Mouse (Mus musculus) neural tube, embryonic 12.5 days (tissue): ENCODE data around the gene Itgb5. TPM values are rescaled to one million over a fixed set of nuclear protein-coding genes. Genes with fewer than 3 reads are reported as not detected.

Source experiments
- ATAC-seq: fragments of 200-750 bp; cut with Nextera tagmentation; 2 replicates; pipeline ENCODE4 v1.8.0; 2017; ENCODE audit warnings: low read depth, mild to moderate bottlenecking, moderate TSS enrichment, moderate library complexity; ENCODE audit not compliant: low FRiP score
- H3K27ac ChIP-seq: fragments of 300-500 bp; sonication (generic); 2 replicates; pipeline ENCODE4 v1.5.1; 2016
- H3K27me3 ChIP-seq: fragments of 300-500 bp; sonication (generic); replicated peaks from 2 replicates; pipeline ENCODE4 v1.6.1; 2016; ENCODE audit warnings: mild to moderate bottlenecking
- H3K36me3 ChIP-seq: fragments of 300-500 bp; sonication (generic); 2 replicates; pipeline ENCODE4 v1.6.1; 2016; ENCODE audit warnings: mild to moderate bottlenecking
- H3K4me1 ChIP-seq: fragments of 300-500 bp; sonication (generic); 2 replicates; pipeline ENCODE4 v1.6.1; 2016
- H3K4me2 ChIP-seq: fragments of 300-500 bp; sonication (generic); replicated peaks from 2 replicates; pipeline ENCODE4 v1.6.1; 2016; ENCODE audit warnings: mild to moderate bottlenecking
- H3K4me3 ChIP-seq: fragments of 300-500 bp; sonication (generic); 2 replicates; pipeline ENCODE4 v1.5.1; 2016
- H3K9ac ChIP-seq: fragments of 300-500 bp; sonication (generic); 2 replicates; pipeline ENCODE4 v1.6.1; 2016; ENCODE audit warnings: mild to moderate bottlenecking
- H3K9me3 ChIP-seq: fragments of 300-500 bp; sonication (generic); 2 replicates; pipeline ENCODE4 v1.6.1; 2016; ENCODE audit warnings: mild to moderate bottlenecking
- WGBS: fragments of 180-500 bp; shearing (Covaris S2); methylation state at CpG from one replicate; pipeline ENCODE4 v1.1.7; 2016; 5-methylcytosine and 5-hydroxymethylcytosine counted together
- polyA plus RNA-seq: library from polyadenylated mRNA; unstranded; fragments of >200 nt; fragmentation: Nextera tagmentation; extraction: Ambion mirVana; gene quantifications from 2 replicates; pipeline ENCODE4 v1.2.1, GENCODE M21; 2016

Gene Itgb5
- polyA plus RNA-seq, 1 experiment from 2014 or later = 31.2 TPM

- Histone ChIP-seq H3K36me3 (peaks cover 44% of the 10 kb centered on the region), H3K9me3 (no peaks in the 10 kb centered on the region), H3K27ac (no peak overlapping the region), H3K4me3 (no peak overlapping the region), H3K4me2 (no peak overlapping the region), H3K9ac (no peak overlapping the region), H3K27me3 (no peaks in the 10 kb centered on the region), H3K4me1 (peaks cover 9% of the 10 kb centered on the region; the same call in 1 of the 2 replicates)
- no peak for ATAC-seq
- WGBS = 92% methylated on average over 6 of the region's 6 CpGs
Measured at GRCm38 (mm10) chr16:33963509-33963908, 134.0 kb downstream of the Itgb5 start.

- H3K4me3 ChIP-seq = peak overlapping the region; percentile 77
- ATAC-seq = 0 out of 2 replicates have a peak, but pooled peaks have one; percentile 10
- H3K9ac ChIP-seq = peak overlapping the region; percentile 66
- H3K27me3 ChIP-seq = no peaks in the 10 kb centered on the region
- peak overlapping the region; percentile 68 for H3K4me2 ChIP-seq
- no peaks in the 10 kb centered on the region for H3K9me3 ChIP-seq
- peaks cover 21% of the 10 kb centered on the region for H3K36me3 ChIP-seq
- H3K4me1 ChIP-seq = peaks cover 9% of the 10 kb centered on the region; the same call in 1 of the 2 replicates
- 19% methylated on average over 15 of the region's 15 CpGs for WGBS
- no peak overlapping the region for H3K27ac ChIP-seq
Measured at GRCm38 (mm10) chr16:33965878-33966537, 136.5 kb downstream of the Itgb5 start.

- H3K27me3 ChIP-seq = no peaks in the 10 kb centered on the region
- H3K4me1 ChIP-seq = peaks cover 9% of the 10 kb centered on the region; the same call in 1 of the 2 replicates
- H3K36me3 ChIP-seq = peaks cover 14% of the 10 kb centered on the region
- H3K4me3 ChIP-seq = peak within 1 kb of the TSS; percentile 77
- no peak within 1 kb of the TSS for H3K27ac ChIP-seq
- ATAC-seq = peak; percentile 95
- H3K9ac ChIP-seq = peak within 1 kb of the TSS; percentile 66
- peak within 1 kb of the TSS; percentile 68 for H3K4me2 ChIP-seq
- no peaks in the 10 kb centered on the region for H3K9me3 ChIP-seq
- 2% methylated on average over 44 of the region's 44 CpGs for WGBS
Measured at GRCm38 (mm10) chr16:33966538-33967282, 137.2 kb downstream of the Itgb5 start, which contains the start of gene Umps. Gene Umps, minus strand, starts transcription at chr16:33967038.

- H3K4me3 ChIP-seq = peak overlapping the region; percentile 77
- ATAC-seq = 0 out of 2 replicates have a peak, but pooled peaks have one; percentile 41
Measured at GRCm38 (mm10) chr16:33967283-33967640, 137.8 kb downstream of the Itgb5 start.

GRCm38 (mm10) chr16:33979855-33980254 is 150.4 kb downstream of the Itgb5 start:
- H3K4me3 ChIP-seq = no peak overlapping the region
- H3K36me3 ChIP-seq = peaks cover 34% of the 10 kb centered on the region
- ATAC-seq = no peak
- H3K4me1 ChIP-seq = no peaks in the 10 kb centered on the region
- no peaks in the 10 kb centered on the region for H3K9me3 ChIP-seq
- no peak overlapping the region for H3K9ac ChIP-seq
- H3K27ac ChIP-seq = no peak overlapping the region
- H3K27me3 ChIP-seq = no peaks in the 10 kb centered on the region
- WGBS = 45% methylated on average over 2 of the region's 2 CpGs
- no peak overlapping the region for H3K4me2 ChIP-seq

More at GRCm38 (mm10) chr16:33967283-33967640, 137.8 kb downstream of the Itgb5 start:
- Histone ChIP-seq H3K36me3 (peaks cover 11% of the 10 kb centered on the region), H3K9me3 (no peaks in the 10 kb centered on the region), H3K9ac (no peak overlapping the region; the same call in 1 of the 2 replicates), H3K4me1 (peaks cover 9% of the 10 kb centered on the region; the same call in 1 of the 2 replicates), H3K4me2 (peak overlapping the region; percentile 68), H3K27ac (no peak overlapping the region), H3K27me3 (no peaks in the 10 kb centered on the region)
- WGBS = 74% methylated on average over 2 of the region's 2 CpGs

- ATAC-seq = no peak
- H3K9ac ChIP-seq = no peak overlapping the region
- H3K4me1 ChIP-seq = no peaks in the 10 kb centered on the region
- H3K9me3 ChIP-seq = no peaks in the 10 kb centered on the region
- peaks cover 16% of the 10 kb centered on the region for H3K36me3 ChIP-seq
- no peak overlapping the region for H3K27ac ChIP-seq
- WGBS = 97% methylated on average over 6 of the region's 6 CpGs
- H3K27me3 ChIP-seq = no peaks in the 10 kb centered on the region
- H3K4me2 ChIP-seq = no peak overlapping the region
- no peak overlapping the region for H3K4me3 ChIP-seq
Measured at GRCm38 (mm10) chr16:33983712-33984111, 154.2 kb downstream of the Itgb5 start.

GRCm38 (mm10) chr16:33985372-33985771 is 155.9 kb downstream of the Itgb5 start:
- Histone ChIP-seq H3K4me3 (no peak overlapping the region), H3K9ac (no peak overlapping the region), H3K4me1 (no peaks in the 10 kb centered on the region), H3K36me3 (peaks cover 14% of the 10 kb centered on the region), H3K27me3 (no peaks in the 10 kb centered on the region), H3K9me3 (no peaks in the 10 kb centered on the region), H3K4me2 (no peak overlapping the region), H3K27ac (no peak overlapping the region)
- no peak for ATAC-seq
- 89% methylated on average over 6 of the region's 6 CpGs for WGBS

- H3K27me3 ChIP-seq = no peaks in the 10 kb centered on the region
- no peak overlapping the region for H3K4me2 ChIP-seq
- no peak for ATAC-seq
- WGBS = 88% methylated on average over 7 of the region's 7 CpGs
- no peak overlapping the region for H3K9ac ChIP-seq
- peaks cover 14% of the 10 kb centered on the region for H3K36me3 ChIP-seq
- H3K9me3 ChIP-seq = no peaks in the 10 kb centered on the region
- H3K4me3 ChIP-seq = no peak overlapping the region
- H3K4me1 ChIP-seq = no peaks in the 10 kb centered on the region
- no peak overlapping the region for H3K27ac ChIP-seq
Measured at GRCm38 (mm10) chr16:33986993-33987392, 157.5 kb downstream of the Itgb5 start.

- Histone ChIP-seq H3K27me3 (no peaks in the 10 kb centered on the region), H3K27ac (no peak overlapping the region), H3K9ac (no peak overlapping the region), H3K36me3 (peaks cover 9% of the 10 kb centered on the region; the same call in 1 of the 2 replicates), H3K4me1 (no peaks in the 10 kb centered on the region), H3K4me3 (no peak overlapping the region), H3K4me2 (no peak overlapping the region), H3K9me3 (no peaks in the 10 kb centered on the region)
- ATAC-seq = no peak
- 58% methylated on average over 17 of the region's 17 CpGs for WGBS
Measured at GRCm38 (mm10) chr16:33988358-33989012, 159.0 kb downstream of the Itgb5 start.

GRCm38 (mm10) chr16:33989106-33989505 is 159.6 kb downstream of the Itgb5 start:
- no peak overlapping the region for H3K9ac ChIP-seq
- H3K9me3 ChIP-seq = no peaks in the 10 kb centered on the region
- no peak for ATAC-seq
- H3K27ac ChIP-seq = no peak overlapping the region
- no peak overlapping the region for H3K4me3 ChIP-seq
- no peaks in the 10 kb centered on the region for H3K4me1 ChIP-seq
- peaks cover 6% of the 10 kb centered on the region; the same call in 1 of the 2 replicates for H3K36me3 ChIP-seq
- WGBS = 76% methylated on average over 1 of the region's 1 CpGs
- no peaks in the 10 kb centered on the region for H3K27me3 ChIP-seq
- no peak overlapping the region for H3K4me2 ChIP-seq

GRCm38 (mm10) chr16:33990712-33991111 is 161.2 kb downstream of the Itgb5 start:
- no peak overlapping the region for H3K27ac ChIP-seq
- H3K36me3 ChIP-seq = peaks cover 6% of the 10 kb centered on the region; the same call in 1 of the 2 replicates
- WGBS = 87% methylated on average over 4 of the region's 4 CpGs
- H3K4me3 ChIP-seq = no peak overlapping the region
- ATAC-seq = no peak
- no peaks in the 10 kb centered on the region for H3K4me1 ChIP-seq
- H3K9me3 ChIP-seq = no peaks in the 10 kb centered on the region
- H3K4me2 ChIP-seq = no peak overlapping the region
- H3K9ac ChIP-seq = no peak overlapping the region
- no peaks in the 10 kb centered on the region for H3K27me3 ChIP-seq

- no peak for ATAC-seq
- Histone ChIP-seq H3K36me3 (no peaks in the 10 kb centered on the region; the same call in 1 of the 2 replicates), H3K4me3 (no peak overlapping the region), H3K9ac (no peak overlapping the region), H3K27me3 (0 out of 2 replicates have a peak, but pooled peaks cover 3% of the 10 kb centered on the region), H3K4me2 (no peak overlapping the region), H3K4me1 (no peaks in the 10 kb centered on the region), H3K9me3 (no peaks in the 10 kb centered on the region), H3K27ac (no peak overlapping the region)
- 91% methylated on average over 6 of the region's 6 CpGs for WGBS
Measured at GRCm38 (mm10) chr16:33994321-33994720, 164.9 kb downstream of the Itgb5 start.
